Mouse (Mus musculus): Measurements from ENCODE around the gene Camk1g. TPM values are rescaled to one million over a fixed set of nuclear protein-coding genes. Genes with fewer than 3 reads are reported as not detected.

The Camk1g gene
- polyA plus RNA-seq, 1 experiment from 2014 or later = 44.2 TPM

DNA sequence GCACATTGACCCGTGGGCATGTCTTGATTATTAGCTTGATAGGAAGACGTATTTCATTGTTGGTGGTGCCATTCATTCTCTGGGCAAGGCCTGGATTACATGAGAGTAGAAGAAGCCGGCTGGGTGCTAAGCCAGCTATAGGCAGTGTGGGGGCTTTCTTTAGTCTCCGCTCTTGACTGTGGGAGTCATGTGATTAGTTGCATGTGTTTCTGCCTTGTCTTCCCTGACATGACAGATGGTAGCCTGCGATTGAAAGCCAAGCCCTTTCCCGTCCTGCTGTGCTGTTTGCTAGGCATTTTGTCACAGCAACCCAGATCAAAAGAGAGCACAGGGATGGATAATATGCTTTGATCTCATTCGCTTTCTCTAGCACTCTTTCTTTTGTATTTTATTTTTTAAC, 64.7 kb downstream of the Camk1g start:
- ATAC-seq = peak; percentile 85
- no peak overlapping the region for H3K9ac ChIP-seq (ENCODE audit: low read depth, low read length)
- H3K36me3 ChIP-seq (ENCODE audit: control insufficient read depth, insufficient read depth, low read length) = no peaks in the 10 kb centered on the region
- H3K4me3 ChIP-seq (ENCODE audit: low read length) = no peak overlapping the region
- no peak overlapping the region for H3K4me2 ChIP-seq (ENCODE audit: low read length)
- H3K27me3 ChIP-seq (replicated peaks; ENCODE audit: control insufficient read depth, insufficient read depth, low read length) = no peaks in the 10 kb centered on the region
- no peak overlapping the region for H3K27ac ChIP-seq (ENCODE audit: low read depth, low read length)
- no peaks in the 10 kb centered on the region for H3K4me1 ChIP-seq (ENCODE audit: control insufficient read depth, insufficient read depth, low read depth, low read length)
- WGBS = 12% methylated on average over 7 of the region's 7 CpGs
- H3K9me3 ChIP-seq (ENCODE audit: control insufficient read depth, low read length) = no peaks in the 10 kb centered on the region

DNA sequence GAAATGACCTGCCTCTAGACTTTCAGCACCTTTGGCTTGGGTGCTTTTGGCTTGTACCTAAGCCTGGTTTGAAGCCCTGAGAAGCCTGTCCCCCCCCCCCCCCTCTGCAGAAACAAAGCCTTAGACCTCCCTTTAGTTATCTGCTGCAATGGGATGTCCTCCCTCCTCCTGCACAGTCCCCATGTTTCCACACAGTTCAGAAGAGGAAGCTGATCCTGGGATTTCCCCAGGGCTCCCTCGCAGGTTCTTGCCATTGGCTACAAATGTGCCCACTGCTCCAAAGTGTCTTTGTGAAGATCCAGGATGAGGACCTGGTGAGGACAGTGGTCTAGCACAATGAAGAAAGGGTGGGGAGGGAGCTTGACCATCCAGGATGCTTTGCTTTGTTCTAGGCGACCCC, 67.0 kb downstream of the Camk1g start:
- ATAC-seq = no peak
- H3K4me3 ChIP-seq (ENCODE audit: low read length) = no peak overlapping the region
- no peak overlapping the region for H3K9ac ChIP-seq (ENCODE audit: low read depth, low read length)
- H3K27me3 ChIP-seq (replicated peaks; ENCODE audit: control insufficient read depth, insufficient read depth, low read length) = no peaks in the 10 kb centered on the region
- no peaks in the 10 kb centered on the region for H3K9me3 ChIP-seq (ENCODE audit: control insufficient read depth, low read length)
- no peak overlapping the region for H3K4me2 ChIP-seq (ENCODE audit: low read length)
- WGBS = 65% methylated on average over 2 of the region's 2 CpGs
- no peaks in the 10 kb centered on the region for H3K4me1 ChIP-seq (ENCODE audit: control insufficient read depth, insufficient read depth, low read depth, low read length)
- H3K27ac ChIP-seq (ENCODE audit: low read depth, low read length) = no peak overlapping the region
- H3K36me3 ChIP-seq (ENCODE audit: control insufficient read depth, insufficient read depth, low read length) = no peaks in the 10 kb centered on the region

DNA sequence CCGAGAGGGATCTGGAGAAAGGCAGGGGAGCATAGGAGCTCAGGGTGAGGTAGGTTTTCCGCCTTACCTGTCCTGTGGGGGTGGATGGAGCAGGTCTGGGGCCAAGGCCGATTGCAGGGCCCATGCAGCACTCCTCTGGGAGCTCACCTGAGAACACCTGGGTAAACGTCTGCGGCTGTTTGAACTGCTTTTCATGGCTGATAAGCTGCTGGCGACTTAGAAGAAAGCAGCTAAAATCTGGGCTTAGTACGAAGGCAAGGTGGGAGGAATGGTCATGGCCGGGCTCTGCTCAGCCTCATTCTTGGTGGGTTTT, 68.0 kb downstream of the Camk1g start:
- Histone ChIP-seq H3K4me1 (ENCODE audit: control insufficient read depth, insufficient read depth, low read depth, low read length) (no peaks in the 10 kb centered on the region), H3K27ac (ENCODE audit: low read depth, low read length) (no peak overlapping the region), H3K4me2 (ENCODE audit: low read length) (no peak overlapping the region), H3K4me3 (ENCODE audit: low read length) (no peak overlapping the region), H3K9me3 (ENCODE audit: control insufficient read depth, low read length) (no peaks in the 10 kb centered on the region), H3K36me3 (ENCODE audit: control insufficient read depth, insufficient read depth, low read length) (no peaks in the 10 kb centered on the region), H3K27me3 (replicated peaks; ENCODE audit: control insufficient read depth, insufficient read depth, low read length) (no peaks in the 10 kb centered on the region), H3K9ac (ENCODE audit: low read depth, low read length) (no peak overlapping the region)
- WGBS = 80% methylated on average over 8 of the region's 8 CpGs
- no peak for ATAC-seq

DNA sequence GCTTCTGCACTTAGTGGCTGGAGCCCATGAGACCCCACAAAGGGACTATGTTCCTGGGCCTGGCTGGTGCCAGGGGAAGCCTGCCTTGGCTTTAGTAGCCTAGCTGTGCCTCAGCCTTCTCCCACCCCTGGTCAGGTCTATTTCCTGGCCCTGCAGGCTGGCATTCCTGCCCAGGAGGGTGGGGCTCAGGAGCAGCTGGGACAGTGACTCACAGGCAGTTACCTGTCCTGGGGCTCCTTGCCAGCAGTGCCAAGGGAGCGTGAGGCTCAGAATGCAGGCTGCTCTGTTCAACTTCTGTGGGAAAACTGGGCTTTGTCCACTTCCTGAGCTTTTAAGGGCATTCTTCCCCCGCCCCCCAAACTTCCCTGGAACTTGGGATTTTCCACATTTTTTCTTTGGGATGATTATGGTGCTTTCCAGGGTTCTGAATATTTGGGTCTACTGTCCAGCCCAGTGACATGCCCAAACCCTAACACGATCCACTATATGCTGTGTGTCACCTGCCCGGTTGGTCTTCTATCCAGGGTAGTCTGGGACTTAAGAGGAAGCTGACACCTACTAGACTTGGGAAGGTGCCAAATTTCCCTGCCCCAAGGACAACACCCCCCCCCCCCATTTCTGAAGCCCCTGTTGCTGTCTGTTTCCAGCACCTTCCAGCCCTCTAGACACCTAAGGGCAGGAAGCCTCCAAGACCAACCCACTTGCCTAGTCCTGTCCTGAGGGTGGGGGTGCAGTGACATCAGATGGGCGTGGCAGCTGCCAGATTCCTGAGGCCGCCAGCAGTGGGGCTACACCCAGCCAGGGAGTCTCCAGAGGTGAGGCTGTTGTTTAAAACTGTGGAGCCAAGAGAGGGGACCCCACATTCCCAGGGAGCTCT, 68.6 kb downstream of the Camk1g start:
- no peaks in the 10 kb centered on the region for H3K4me1 ChIP-seq (ENCODE audit: control insufficient read depth, insufficient read depth, low read depth, low read length)
- 77% methylated on average over 6 of the region's 6 CpGs for WGBS
- H3K36me3 ChIP-seq (ENCODE audit: control insufficient read depth, insufficient read depth, low read length) = no peaks in the 10 kb centered on the region

DNA sequence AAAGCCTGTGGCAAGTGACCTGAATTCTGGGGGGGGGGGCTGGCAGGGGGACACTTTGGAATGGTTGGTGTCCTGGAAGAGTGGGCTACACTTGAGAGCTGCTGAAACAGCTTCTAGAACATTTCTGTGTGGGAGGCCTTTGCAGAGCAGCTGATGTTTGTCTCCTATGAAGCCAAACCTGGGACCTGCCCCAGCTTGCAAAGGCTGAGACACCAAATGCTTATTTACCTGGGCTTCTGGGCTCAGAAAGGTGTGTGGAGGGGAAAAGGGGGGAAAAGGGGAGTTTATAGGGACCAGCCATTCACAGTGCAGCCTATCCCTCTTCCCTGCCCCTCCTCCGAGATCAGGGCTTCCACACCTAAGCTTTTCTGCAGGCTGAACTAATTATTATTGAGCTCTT, 70.1 kb downstream of the Camk1g start:
- Histone ChIP-seq H3K9me3 (ENCODE audit: control insufficient read depth, low read length) (no peaks in the 10 kb centered on the region), H3K4me3 (ENCODE audit: low read length) (no peak overlapping the region), H3K36me3 (ENCODE audit: control insufficient read depth, insufficient read depth, low read length) (no peaks in the 10 kb centered on the region), H3K27ac (ENCODE audit: low read depth, low read length) (no peak overlapping the region), H3K4me1 (ENCODE audit: control insufficient read depth, insufficient read depth, low read depth, low read length) (no peaks in the 10 kb centered on the region), H3K27me3 (replicated peaks; ENCODE audit: control insufficient read depth, insufficient read depth, low read length) (no peaks in the 10 kb centered on the region), H3K9ac (ENCODE audit: low read depth, low read length) (no peak overlapping the region), H3K4me2 (ENCODE audit: low read length) (no peak overlapping the region)
- 64% methylated on average over 1 of the region's 1 CpGs for WGBS
- no peak for ATAC-seq

More for the DNA sequence above, 68.6 kb downstream of the Camk1g start:
- Histone ChIP-seq H3K27ac (ENCODE audit: low read depth, low read length) (no peak overlapping the region), H3K4me3 (ENCODE audit: low read length) (no peak overlapping the region), H3K4me2 (ENCODE audit: low read length) (no peak overlapping the region), H3K27me3 (replicated peaks; ENCODE audit: control insufficient read depth, insufficient read depth, low read length) (no peaks in the 10 kb centered on the region), H3K9me3 (ENCODE audit: control insufficient read depth, low read length) (no peaks in the 10 kb centered on the region), H3K9ac (ENCODE audit: low read depth, low read length) (no peak overlapping the region)
- no peak for ATAC-seq

DNA sequence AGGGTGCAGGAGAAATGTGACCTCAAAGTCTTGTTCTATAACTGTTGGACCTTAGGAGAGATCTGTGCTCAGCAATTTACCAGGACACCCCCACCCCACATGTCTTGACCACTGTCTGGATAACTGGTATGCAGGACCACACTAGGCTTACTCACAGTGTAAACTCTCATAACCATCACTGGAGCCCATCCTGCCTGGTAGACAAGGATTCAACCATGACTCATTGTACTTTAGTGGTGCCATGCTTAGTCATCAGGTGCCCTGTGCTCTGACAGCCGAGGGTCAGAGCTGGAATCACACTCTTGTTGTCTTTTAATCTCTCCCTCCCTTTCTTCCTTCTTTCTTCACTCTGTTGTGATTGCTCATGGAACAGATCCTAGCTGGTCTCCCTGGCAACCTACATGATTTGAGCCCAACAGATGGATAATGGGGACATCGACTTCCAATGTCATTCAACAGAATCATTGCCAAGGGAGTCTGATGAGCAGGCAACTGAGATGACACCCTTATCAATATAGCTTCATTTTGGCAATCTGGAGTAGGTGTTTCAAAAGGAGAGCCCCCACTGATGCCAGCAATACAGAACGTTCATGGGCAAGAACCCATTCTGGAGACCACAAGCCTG, 71.8 kb downstream of the Camk1g start:
- WGBS = 71% methylated on average over 3 of the region's 3 CpGs
- no peaks in the 10 kb centered on the region for H3K27me3 ChIP-seq (replicated peaks; ENCODE audit: control insufficient read depth, insufficient read depth, low read length)
- H3K36me3 ChIP-seq (ENCODE audit: control insufficient read depth, insufficient read depth, low read length) = no peaks in the 10 kb centered on the region
- no peak overlapping the region for H3K27ac ChIP-seq (ENCODE audit: low read depth, low read length)
- H3K4me1 ChIP-seq (ENCODE audit: control insufficient read depth, insufficient read depth, low read depth, low read length) = no peaks in the 10 kb centered on the region
- no peak overlapping the region for H3K4me3 ChIP-seq (ENCODE audit: low read length)
- H3K9me3 ChIP-seq (ENCODE audit: control insufficient read depth, low read length) = no peaks in the 10 kb centered on the region
- H3K4me2 ChIP-seq (ENCODE audit: low read length) = no peak overlapping the region
- ATAC-seq = no peak
- no peak overlapping the region for H3K9ac ChIP-seq (ENCODE audit: low read depth, low read length)

Other genes with a start within 250 kb of the Camk1g start
- gene Diexf, start 240.0 kb downstream of the Camk1g start, polyA plus RNA-seq (2015; fragmentation: Nextera tagmentation; extraction: Ambion mirVana) = 6.9 and 7.4 TPM in 2 replicates
- 0.58 and 0.80 TPM in 2 replicates for gene Irf6, start 217.2 kb downstream of the Camk1g start, polyA plus RNA-seq (2015; fragmentation: Nextera tagmentation; extraction: Ambion mirVana)
- 10.0 and 11.2 TPM in 2 replicates for gene A130010J15Rik, start 202.3 kb downstream of the Camk1g start, polyA plus RNA-seq (2015; fragmentation: Nextera tagmentation; extraction: Ambion mirVana)
- gene Traf3ip3, start 168.6 kb downstream of the Camk1g start, polyA plus RNA-seq (2015; fragmentation: Nextera tagmentation; extraction: Ambion mirVana) = 1.9 and 4.0 TPM in 2 replicates
- 0.29 and 0.56 TPM in 2 replicates for gene Lamb3, start 162.6 kb downstream of the Camk1g start, polyA plus RNA-seq (2015; fragmentation: Nextera tagmentation; extraction: Ambion mirVana)
- 0.34 and 0.89 TPM in 2 replicates for gene Hsd11b1, start 106.2 kb downstream of the Camk1g start, polyA plus RNA-seq (2015; fragmentation: Nextera tagmentation; extraction: Ambion mirVana)
- gene G0s2, start 97.1 kb downstream of the Camk1g start, polyA plus RNA-seq (2015; fragmentation: Nextera tagmentation; extraction: Ambion mirVana) = 8.9 and 10.5 TPM in 2 replicates

Data from hindbrain, embryonic 16.5 days (tissue).